Mouse (Mus musculus) heart, embryonic 11.5 days (tissue): ENCODE results near the gene Prr18. TPM values are rescaled to one million over a fixed set of nuclear protein-coding genes. Genes with fewer than 3 reads are reported as not detected.

Source experiments
- ATAC-seq: fragments of 200-750 bp; cut with Nextera tagmentation; replicated peaks from 2 replicates; pipeline ENCODE4 v1.8.0; 2017; ENCODE audit warnings: moderate library complexity; ENCODE audit not compliant: insufficient number of reproducible peaks, low FRiP score, low TSS enrichment
- H3K27ac ChIP-seq: fragments of 300-500 bp; sonication (generic); 2 replicates; pipeline ENCODE4 v1.5.1; 2014; ENCODE audit warnings: mild to moderate bottlenecking, low read depth, low read length
- H3K27me3 ChIP-seq: fragments of 300-500 bp; sonication (generic); 2 replicates; pipeline ENCODE4 v1.6.1; 2014; ENCODE audit warnings: mild to moderate bottlenecking, low read length, mixed read lengths; ENCODE audit not compliant: control insufficient read depth, insufficient read depth
- H3K36me3 ChIP-seq: fragments of 300-500 bp; sonication (generic); 2 replicates; pipeline ENCODE4 v1.6.1; 2014; ENCODE audit warnings: mild to moderate bottlenecking, low read length, moderate library complexity, mixed read lengths; ENCODE audit not compliant: control insufficient read depth, insufficient read depth
- H3K4me1 ChIP-seq: fragments of 300-500 bp; sonication (generic); 2 replicates; pipeline ENCODE4 v1.6.1; 2014; ENCODE audit warnings: low read length; ENCODE audit not compliant: control insufficient read depth, insufficient read depth
- H3K4me2 ChIP-seq: fragments of 300-500 bp; sonication (generic); 2 replicates; pipeline ENCODE4 v1.6.1; 2014; ENCODE audit warnings: mild to moderate bottlenecking, moderate library complexity
- H3K4me3 ChIP-seq: fragments of 300-500 bp; sonication (generic); 2 replicates; pipeline ENCODE4 v1.5.1; 2014; ENCODE audit warnings: low read depth, low read length
- H3K9ac ChIP-seq: fragments of 300-500 bp; sonication (generic); 2 replicates; pipeline ENCODE4 v1.6.1; 2014; ENCODE audit warnings: mild to moderate bottlenecking, low read depth, low read length, moderate library complexity
- H3K9me3 ChIP-seq: fragments of 300-500 bp; sonication (generic); replicated peaks from 2 replicates; pipeline ENCODE4 v1.6.1; 2016; ENCODE audit warnings: low read length; ENCODE audit not compliant: control insufficient read depth
- WGBS: fragments of 180-500 bp; shearing (Covaris S2); extraction: QIAGEN DNeasy Blood & Tissue Kit; methylation state at CpG from one replicate; pipeline ENCODE4 v1.1.7; 2014; ENCODE audit not compliant: insufficient replicate concordance; 5-methylcytosine and 5-hydroxymethylcytosine counted together
- polyA plus RNA-seq: library from polyadenylated mRNA; unstranded; fragments of >200 nt; fragmentation: Nextera tagmentation; extraction: Ambion mirVana; gene quantifications from 2 replicates; pipeline ENCODE4 v1.2.1, GENCODE M21; 2014

Gene Prr18
- polyA plus RNA-seq, 1 experiment from 2014 or later = 0.39 TPM

GRCm38 (mm10) chr17:8328511-8329174 lies 8.6 kb upstream of the Prr18 start:
- H3K9me3 ChIP-seq = no peaks in the 10 kb centered on the region
- ATAC-seq = no peak
- WGBS = 60% methylated on average over 7 of the region's 7 CpGs
- no peak overlapping the region for H3K4me2 ChIP-seq
- no peaks in the 10 kb centered on the region for H3K4me1 ChIP-seq
- no peak overlapping the region for H3K9ac ChIP-seq
- peaks cover 6% of the 10 kb centered on the region; the same call in 1 of the 2 replicates for H3K36me3 ChIP-seq
- no peak overlapping the region for H3K4me3 ChIP-seq
- no peaks in the 10 kb centered on the region for H3K27me3 ChIP-seq
- no peak overlapping the region for H3K27ac ChIP-seq

DNA sequence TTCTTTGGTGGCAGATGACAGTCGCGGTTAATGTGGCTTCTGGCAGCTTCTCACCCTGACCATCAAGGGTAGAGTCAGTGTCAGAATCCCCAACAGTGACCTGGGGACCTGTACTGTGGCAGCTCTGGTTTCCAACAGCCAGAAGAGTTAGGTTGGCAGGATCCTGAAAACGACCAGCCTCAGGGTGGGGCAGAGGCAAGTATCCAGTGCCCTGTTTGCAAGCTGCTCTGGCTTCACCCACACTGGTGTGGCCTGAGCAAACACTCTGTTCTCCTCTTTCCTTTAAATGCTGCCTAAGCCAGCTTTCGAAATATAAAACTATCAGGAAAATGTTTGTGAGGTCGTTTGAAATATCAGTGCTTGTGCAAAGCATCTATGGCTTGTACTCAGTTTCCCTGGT lies 6.7 kb upstream of the Prr18 start:
- no peak for ATAC-seq
- H3K9ac ChIP-seq = no peak overlapping the region
- no peaks in the 10 kb centered on the region for H3K27me3 ChIP-seq
- no peak overlapping the region for H3K4me2 ChIP-seq
- H3K9me3 ChIP-seq = no peaks in the 10 kb centered on the region
- peaks cover 5% of the 10 kb centered on the region; the same call in 1 of the 2 replicates for H3K36me3 ChIP-seq
- H3K4me1 ChIP-seq = no peaks in the 10 kb centered on the region
- no peak overlapping the region for H3K27ac ChIP-seq
- H3K4me3 ChIP-seq = no peak overlapping the region
- WGBS = 72% methylated on average over 5 of the region's 5 CpGs

DNA sequence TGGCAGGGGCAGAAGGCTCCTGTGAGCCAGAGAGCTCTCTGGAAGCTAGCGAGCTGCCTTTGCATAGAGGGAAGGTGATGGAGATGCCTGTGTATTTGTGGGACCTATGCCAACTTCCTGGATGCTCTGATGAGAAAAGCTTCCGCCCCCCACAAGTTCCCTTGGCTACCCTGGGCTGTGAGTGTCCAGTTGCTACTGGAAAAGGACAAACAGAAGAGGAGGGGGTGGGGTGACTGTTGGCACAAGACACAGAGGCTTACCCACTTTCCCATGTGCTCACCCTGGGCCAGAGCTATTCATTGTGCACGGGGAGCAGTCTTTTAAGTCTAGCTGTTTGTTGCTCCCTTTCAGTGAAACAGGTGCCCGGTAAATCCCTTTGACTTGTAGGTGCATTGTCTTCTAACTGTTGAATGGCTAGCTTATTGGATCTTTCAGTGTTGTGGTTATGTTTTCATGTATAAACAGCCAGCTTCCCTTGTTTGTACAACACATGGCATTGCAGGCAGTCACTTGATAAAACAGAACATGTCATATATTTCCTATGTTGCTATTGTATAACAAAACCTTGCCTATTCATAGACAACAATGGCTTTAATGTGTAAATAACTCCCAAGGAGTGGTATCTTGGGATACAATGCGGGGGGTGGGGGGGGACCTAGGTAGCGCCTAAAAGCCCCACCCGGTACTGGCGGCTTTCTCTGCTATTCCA lies 2.6 kb downstream of the Prr18 start:
- 29% methylated on average over 8 of the region's 8 CpGs for WGBS
- H3K36me3 ChIP-seq = no peaks in the 10 kb centered on the region
- peak overlapping the region; percentile 98; the same call in 1 of the 2 replicates for H3K4me2 ChIP-seq
- no peak overlapping the region for H3K27ac ChIP-seq
- H3K4me1 ChIP-seq = peaks cover 10% of the 10 kb centered on the region
- H3K27me3 ChIP-seq = peaks cover 55% of the 10 kb centered on the region
- peak overlapping the region; percentile 52 for H3K4me3 ChIP-seq
- no peak overlapping the region for H3K9ac ChIP-seq
- no peak for ATAC-seq
- H3K9me3 ChIP-seq = no peaks in the 10 kb centered on the region

GRCm38 (mm10) chr17:8340407-8341359 lies 3.4 kb downstream of the Prr18 start:
- Histone ChIP-seq H3K4me1 (peaks cover 10% of the 10 kb centered on the region), H3K27me3 (peaks cover 55% of the 10 kb centered on the region), H3K27ac (no peak overlapping the region), H3K9me3 (no peaks in the 10 kb centered on the region), H3K4me2 (peak overlapping the region; percentile 98), H3K4me3 (peak overlapping the region; percentile 52), H3K9ac (peak overlapping the region; percentile 13), H3K36me3 (no peaks in the 10 kb centered on the region)
- WGBS = under 1% methylated on average over 52 of the region's 92 CpGs
- no peak for ATAC-seq

DNA sequence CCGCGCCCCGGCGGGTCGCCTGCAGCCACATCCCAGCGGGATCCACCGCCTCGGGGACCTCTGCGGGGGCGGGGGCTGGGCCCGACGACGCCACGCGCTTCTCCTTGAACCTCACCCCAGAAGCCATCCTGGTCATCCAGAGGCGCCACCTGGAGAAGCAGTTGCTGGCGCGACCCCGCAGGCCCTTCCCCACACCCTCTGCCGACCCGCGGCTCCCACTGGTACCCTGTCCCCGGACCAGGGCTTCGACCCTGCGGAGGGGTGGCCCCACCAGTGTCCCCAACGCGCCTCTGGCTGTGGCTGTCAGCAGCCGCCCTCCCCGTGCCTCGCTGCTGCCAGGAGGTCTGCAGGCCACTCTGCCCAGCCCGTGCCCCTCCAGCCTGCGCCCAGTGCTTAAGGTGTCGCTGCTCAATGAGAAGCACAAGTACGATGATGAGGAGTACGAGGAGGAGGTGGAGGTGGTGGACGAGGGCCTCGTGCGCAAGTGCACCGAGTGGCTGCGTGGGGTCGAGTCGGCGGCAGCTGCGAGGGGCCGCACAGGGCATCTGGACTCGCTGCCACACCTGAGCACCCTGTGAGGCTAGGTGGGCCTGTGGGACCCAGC lies 4.2 kb downstream of the Prr18 start:
- H3K4me3 ChIP-seq = peak overlapping the region; percentile 52
- no peaks in the 10 kb centered on the region for H3K9me3 ChIP-seq
- WGBS = 6% methylated on average over 46 of the region's 46 CpGs
- H3K4me1 ChIP-seq = peaks cover 10% of the 10 kb centered on the region
- H3K36me3 ChIP-seq = no peaks in the 10 kb centered on the region
- H3K9ac ChIP-seq = peak overlapping the region; percentile 10; the same call in 1 of the 2 replicates
- peaks cover 55% of the 10 kb centered on the region for H3K27me3 ChIP-seq
- ATAC-seq = no peak
- H3K4me2 ChIP-seq = peak overlapping the region; percentile 98
- H3K27ac ChIP-seq = no peak overlapping the region

DNA sequence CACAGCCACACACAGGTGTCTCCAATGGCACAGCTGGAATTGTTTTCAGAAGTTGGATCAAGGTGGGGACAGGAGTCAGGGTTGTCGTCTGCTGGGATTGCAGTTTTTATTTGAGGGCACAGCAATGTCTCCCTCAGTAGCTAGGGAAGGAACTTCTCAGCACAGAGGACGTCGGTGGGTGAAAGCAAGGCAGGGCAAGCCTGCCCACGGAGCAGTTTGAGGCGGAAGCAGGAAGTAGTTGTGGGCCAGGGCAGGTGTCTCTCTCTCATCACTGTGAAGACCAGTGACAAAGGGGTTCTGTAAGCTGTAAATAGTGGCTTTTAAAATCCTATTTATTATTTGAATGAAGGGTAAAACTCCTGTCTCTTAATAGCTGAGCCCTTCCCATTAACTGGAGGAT lies 5.4 kb downstream of the Prr18 start:
- no peak overlapping the region for H3K4me2 ChIP-seq
- H3K9me3 ChIP-seq = no peaks in the 10 kb centered on the region
- H3K9ac ChIP-seq = no peak overlapping the region
- ATAC-seq = no peak
- H3K27me3 ChIP-seq = peaks cover 55% of the 10 kb centered on the region
- peaks cover 10% of the 10 kb centered on the region for H3K4me1 ChIP-seq
- H3K27ac ChIP-seq = no peak overlapping the region
- H3K36me3 ChIP-seq = no peaks in the 10 kb centered on the region
- 42% methylated on average over 5 of the region's 5 CpGs for WGBS
- H3K4me3 ChIP-seq = no peak overlapping the region

DNA sequence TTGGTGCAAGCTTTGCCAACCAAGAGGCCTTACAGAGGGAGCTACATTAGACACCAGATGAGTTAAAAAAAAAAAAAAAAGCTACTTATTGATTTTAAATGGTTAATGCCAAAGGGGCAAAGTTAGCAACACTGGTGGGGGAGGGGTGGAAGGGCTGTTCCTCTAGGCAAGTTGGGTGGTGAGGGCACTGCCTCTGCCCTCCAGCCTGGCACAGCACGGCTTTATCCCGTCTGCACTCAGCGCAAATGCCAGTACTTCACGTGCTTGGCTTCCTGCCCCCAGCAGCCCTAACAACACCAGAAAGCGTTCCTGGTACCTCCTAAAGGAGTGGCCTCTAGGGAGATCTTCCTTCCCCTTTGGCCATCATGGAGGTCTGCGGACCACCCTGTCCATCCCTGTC lies 6.2 kb downstream of the Prr18 start:
- no peak overlapping the region for H3K27ac ChIP-seq
- 80% methylated on average over 6 of the region's 6 CpGs for WGBS
- H3K36me3 ChIP-seq = no peaks in the 10 kb centered on the region
- no peak overlapping the region for H3K4me3 ChIP-seq
- H3K9me3 ChIP-seq = no peaks in the 10 kb centered on the region
- H3K4me1 ChIP-seq = peaks cover 10% of the 10 kb centered on the region
- ATAC-seq = no peak
- H3K9ac ChIP-seq = no peak overlapping the region
- no peak overlapping the region for H3K4me2 ChIP-seq
- H3K27me3 ChIP-seq = peaks cover 52% of the 10 kb centered on the region

DNA sequence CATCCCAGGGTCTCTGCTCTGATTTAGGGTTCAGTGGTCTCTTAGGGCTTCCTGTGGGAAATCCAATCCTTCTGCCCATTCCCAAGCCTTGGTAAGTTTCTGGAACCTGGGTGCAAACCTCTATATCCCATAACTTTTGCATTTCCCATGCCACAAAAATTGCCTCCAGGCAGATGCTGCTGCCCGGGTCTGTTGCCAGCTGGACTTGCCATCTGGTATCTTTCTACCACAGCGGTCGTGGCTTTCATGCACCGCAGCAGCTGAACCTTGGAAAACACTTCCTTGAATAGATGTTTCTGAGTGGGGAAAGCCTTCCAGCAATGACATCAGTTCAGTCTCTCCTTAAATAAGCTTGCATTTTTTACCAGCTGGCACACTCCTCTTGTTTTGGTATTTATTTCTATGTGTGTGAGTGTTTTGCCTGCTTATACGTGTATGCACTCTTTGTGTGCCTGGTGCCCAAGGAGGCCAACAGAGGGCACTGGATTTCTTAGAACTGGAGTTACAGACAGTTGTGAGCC lies 10.6 kb downstream of the Prr18 start:
- H3K36me3 ChIP-seq = no peaks in the 10 kb centered on the region
- H3K9ac ChIP-seq = no peak overlapping the region
- H3K4me2 ChIP-seq = no peak overlapping the region
- no peak overlapping the region for H3K27ac ChIP-seq
- no peak overlapping the region for H3K4me3 ChIP-seq
- H3K27me3 ChIP-seq = peaks cover 8% of the 10 kb centered on the region
- no peak for ATAC-seq
- no peaks in the 10 kb centered on the region for H3K4me1 ChIP-seq
- H3K9me3 ChIP-seq = no peaks in the 10 kb centered on the region
- 79% methylated on average over 5 of the region's 5 CpGs for WGBS
